Mouse (Mus musculus) embryonic facial prominence, embryonic 13.5 days (tissue): ENCODE measurements at regions not wholly inside any gene's neighbourhood (a gene's known extent, or its start where the extent isn't known, plus 50 kb on each side); places are given as distances from the start of the nearest gene placed in this dataset.
"Not testable (repeated sequence)": the region's sequence is repeated elsewhere in the genome, so short reads cannot be mapped to it uniquely, and the experiment has no call there.

Source experiments
- ATAC-seq: fragments of 200-750 bp; cut with Nextera tagmentation; 2 replicates; pipeline ENCODE4 v1.8.0; 2017; ENCODE audit warnings: low read depth; ENCODE audit not compliant: insufficient number of reproducible peaks, insufficient read depth, low FRiP score, low TSS enrichment
- H3K27ac ChIP-seq: fragments of 300-500 bp; sonication (generic); 2 replicates; pipeline ENCODE4 v1.5.1; 2015; ENCODE audit warnings: moderate library complexity, mild to moderate bottlenecking, inconsistent platforms
- H3K27me3 ChIP-seq: fragments of 300-500 bp; sonication (generic); 2 replicates; pipeline ENCODE4 v1.6.1; 2015; ENCODE audit warnings: mild to moderate bottlenecking, inconsistent platforms
- H3K36me3 ChIP-seq: fragments of 300-500 bp; sonication (generic); 2 replicates; pipeline ENCODE4 v1.6.1; 2015; ENCODE audit warnings: mild to moderate bottlenecking, inconsistent platforms
- H3K4me1 ChIP-seq: fragments of 300-500 bp; sonication (generic); 2 replicates; pipeline ENCODE4 v1.6.1; 2015; ENCODE audit warnings: inconsistent platforms
- H3K4me2 ChIP-seq: fragments of 300-500 bp; sonication (generic); 2 replicates; pipeline ENCODE4 v1.6.1; 2015; ENCODE audit warnings: moderate library complexity, mild to moderate bottlenecking, inconsistent platforms
- H3K4me3 ChIP-seq: fragments of 300-500 bp; sonication (generic); 2 replicates; pipeline ENCODE4 v1.5.1; 2015; ENCODE audit warnings: mild to moderate bottlenecking, inconsistent platforms
- H3K9ac ChIP-seq: fragments of 300-500 bp; sonication (generic); 2 replicates; pipeline ENCODE4 v1.6.1; 2015; ENCODE audit warnings: mild to moderate bottlenecking, inconsistent platforms
- H3K9me3 ChIP-seq: fragments of 300-500 bp; sonication (generic); 2 replicates; pipeline ENCODE4 v1.6.1; 2016; ENCODE audit warnings: inconsistent platforms
- WGBS: fragments of 180-500 bp; shearing (Covaris S2); methylation state at CpG from one replicate; pipeline ENCODE4 v1.1.7; 2015; ENCODE audit warnings: mixed read lengths; 5-methylcytosine and 5-hydroxymethylcytosine counted together

DNA sequence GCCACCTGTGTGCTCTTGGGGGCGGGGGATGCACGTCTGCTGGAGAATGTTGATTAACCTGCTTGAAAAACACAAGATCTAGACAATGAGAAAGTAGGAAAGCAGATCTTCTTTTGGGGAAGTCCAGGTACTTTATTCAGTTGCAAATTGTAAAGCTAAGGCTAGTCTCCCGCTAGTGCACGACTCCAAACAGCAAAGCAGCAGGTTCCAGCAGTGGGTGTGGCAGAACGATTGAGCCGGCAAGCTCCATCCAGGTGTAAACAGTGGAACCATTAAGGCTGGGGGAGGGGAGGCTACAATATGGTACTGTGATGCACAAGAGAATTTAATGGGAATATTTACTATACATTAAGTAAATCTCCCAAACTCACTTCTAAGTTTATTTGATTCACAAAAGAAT, 448.6 kb upstream of the Cobl start:
- ATAC-seq, H3K36me3 ChIP-seq, H3K27me3 ChIP-seq, H3K9ac ChIP-seq, H3K4me3 ChIP-seq, H3K4me1 ChIP-seq, H3K27ac ChIP-seq, H3K4me2 ChIP-seq, H3K9me3 ChIP-seq: not testable (repeated sequence)
- 34% methylated on average over 6 of the region's 6 CpGs for WGBS

GRCm38 (mm10) chr11:12873712-12874111, 409.0 kb upstream of the Cobl start:
- H3K4me1 ChIP-seq: no peaks in the 10 kb centered on the region
- no peak overlapping the region for H3K27ac ChIP-seq
- no peak overlapping the region for H3K9ac ChIP-seq
- no peak overlapping the region for H3K4me3 ChIP-seq
- ATAC-seq: no peak
- H3K4me2 ChIP-seq: no peak overlapping the region
- H3K36me3 ChIP-seq: no peaks in the 10 kb centered on the region
- WGBS: 75% methylated on average over 1 of the region's 1 CpGs
- H3K27me3 ChIP-seq: no peaks in the 10 kb centered on the region
- no peaks in the 10 kb centered on the region for H3K9me3 ChIP-seq

GRCm38 (mm10) chr11:12872802-12873201, 408.0 kb upstream of the Cobl start:
- Histone ChIP-seq H3K27ac (no peak overlapping the region), H3K4me2 (no peak overlapping the region), H3K4me1 (no peaks in the 10 kb centered on the region), H3K9ac (no peak overlapping the region), H3K9me3 (no peaks in the 10 kb centered on the region), H3K36me3 (no peaks in the 10 kb centered on the region), H3K27me3 (no peaks in the 10 kb centered on the region), H3K4me3 (no peak overlapping the region)
- WGBS: 83% methylated on average over 2 of the region's 2 CpGs
- no peak for ATAC-seq

- Histone ChIP-seq H3K9ac (no peak overlapping the region), H3K36me3 (no peaks in the 10 kb centered on the region), H3K9me3 (no peaks in the 10 kb centered on the region), H3K4me3 (no peak overlapping the region), H3K4me2 (no peak overlapping the region), H3K4me1 (no peaks in the 10 kb centered on the region), H3K27me3 (no peaks in the 10 kb centered on the region), H3K27ac (no peak overlapping the region)
- no peak for ATAC-seq
- WGBS: 39% methylated on average over 1 of the region's 1 CpGs
These were observed 407.6 kb upstream of the Cobl start for GRCm38 (mm10) chr11:12872399-12872798.

- Histone ChIP-seq H3K4me1 (no peaks in the 10 kb centered on the region), H3K27me3 (no peaks in the 10 kb centered on the region), H3K4me3 (no peak overlapping the region), H3K9me3 (no peaks in the 10 kb centered on the region), H3K9ac (no peak overlapping the region), H3K27ac (no peak overlapping the region), H3K36me3 (no peaks in the 10 kb centered on the region), H3K4me2 (no peak overlapping the region)
- no peak for ATAC-seq
These were observed 402.8 kb upstream of the Cobl start for GRCm38 (mm10) chr11:12867541-12867940.

DNA sequence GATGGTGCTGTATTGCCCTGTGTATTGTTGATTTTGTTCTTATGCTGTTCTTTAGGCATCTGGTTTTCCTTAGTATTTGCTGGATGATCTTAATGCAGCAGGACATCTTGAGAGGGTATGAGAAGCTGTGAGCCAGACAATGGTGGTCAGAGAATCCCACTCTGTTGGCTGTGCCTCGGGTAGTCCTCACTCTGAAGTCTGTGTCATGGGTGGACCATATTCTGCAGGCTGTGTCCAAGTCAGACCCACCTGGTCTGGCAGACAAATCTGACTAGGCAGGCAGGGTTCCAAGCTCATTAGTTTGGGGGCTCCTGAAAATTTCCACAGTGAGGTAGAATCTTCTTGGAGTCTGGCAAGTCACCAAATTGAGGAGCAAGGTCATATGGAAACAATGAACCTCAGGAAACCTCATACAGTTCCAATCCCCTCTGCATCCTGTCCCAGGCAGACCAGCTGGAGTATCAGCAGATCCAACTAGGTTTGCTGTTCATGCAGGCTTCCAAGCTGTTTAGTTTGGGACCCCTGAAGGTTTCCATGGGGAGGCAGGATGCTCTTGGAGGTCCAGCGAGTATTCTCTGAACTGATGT, 400.4 kb upstream of the Cobl start:
- ATAC-seq: no peak
- no peaks in the 10 kb centered on the region for H3K36me3 ChIP-seq
- no peak overlapping the region for H3K27ac ChIP-seq
- H3K4me1 ChIP-seq: no peaks in the 10 kb centered on the region
- no peak overlapping the region for H3K4me2 ChIP-seq
- H3K27me3 ChIP-seq: no peaks in the 10 kb centered on the region
- 47% methylated on average over 2 of the region's 2 CpGs for WGBS
- no peaks in the 10 kb centered on the region for H3K9me3 ChIP-seq
- no peak overlapping the region for H3K9ac ChIP-seq
- no peak overlapping the region for H3K4me3 ChIP-seq

DNA sequence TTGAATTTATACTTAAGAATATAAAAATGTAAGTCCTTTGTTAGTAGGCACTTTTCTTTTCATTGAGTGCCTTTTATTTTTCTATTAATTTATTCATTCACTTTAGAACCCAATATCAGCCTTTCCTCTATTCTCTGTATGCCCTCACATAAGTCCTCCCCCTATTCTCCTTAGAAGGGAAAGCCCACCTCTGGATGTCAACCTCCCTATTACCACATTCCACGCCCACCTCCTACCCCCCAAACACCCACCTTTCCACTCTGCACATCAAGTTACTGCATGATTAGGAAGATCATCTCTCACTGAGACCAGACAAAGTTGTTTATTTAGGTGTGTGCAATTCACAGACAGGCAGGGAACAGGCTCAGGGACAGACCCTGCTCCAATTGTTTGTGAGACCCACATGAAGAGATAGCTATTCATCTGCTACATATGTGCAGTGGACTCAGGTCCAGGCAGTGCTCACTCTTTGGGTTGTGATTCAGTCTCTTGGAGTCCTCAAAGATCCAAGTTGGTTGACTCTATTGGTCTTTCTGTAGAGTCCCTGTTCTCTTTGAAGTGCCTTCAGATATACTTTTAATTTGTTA, 394.7 kb upstream of the Cobl start:
- no peak overlapping the region for H3K4me2 ChIP-seq
- ATAC-seq: peak; percentile 44; the same call in 1 of the 2 replicates
- 80% methylated on average over 1 of the region's 1 CpGs for WGBS

DNA sequence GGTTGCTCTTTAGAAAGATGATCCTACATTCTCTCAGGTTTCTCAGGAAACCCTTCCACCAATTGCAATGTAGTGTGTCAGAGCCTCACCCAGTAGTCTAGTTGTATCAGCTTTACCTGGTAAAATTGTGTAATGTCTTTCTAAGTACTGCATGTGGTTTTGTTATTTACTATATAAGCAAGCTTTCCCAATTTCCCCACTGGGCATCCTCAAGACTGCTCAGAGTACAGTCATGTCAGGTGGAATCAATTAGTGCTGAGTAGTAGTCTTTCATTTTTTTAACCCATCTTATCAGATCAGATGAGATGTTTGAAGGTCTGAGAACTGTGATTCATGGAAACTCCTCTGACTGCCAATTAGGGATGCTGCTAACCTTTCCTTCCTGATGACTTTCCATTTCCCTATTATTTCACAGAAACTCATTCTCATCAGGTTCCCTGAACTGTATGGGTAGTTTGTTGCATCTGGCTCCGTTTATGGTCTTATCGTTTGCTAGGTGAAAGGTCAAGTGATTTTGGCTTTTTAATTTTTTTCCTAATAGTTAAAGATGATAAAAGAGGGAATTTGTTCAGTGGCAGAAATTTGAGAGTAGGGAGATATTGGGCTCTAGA, 393.6 kb upstream of the Cobl start:
- Histone ChIP-seq H3K4me3 (no peak overlapping the region), H3K4me1 (no peaks in the 10 kb centered on the region), H3K27ac (no peak overlapping the region), H3K36me3 (no peaks in the 10 kb centered on the region), H3K27me3 (no peaks in the 10 kb centered on the region), H3K9ac (no peak overlapping the region), H3K9me3 (no peaks in the 10 kb centered on the region), H3K4me2 (no peak overlapping the region)
- WGBS: 56% methylated on average over 2 of the region's 2 CpGs
- peak; percentile 48; the same call in 1 of the 2 replicates for ATAC-seq

More for the DNA sequence above, 394.7 kb upstream of the Cobl start:
- Histone ChIP-seq H3K27ac (no peak overlapping the region), H3K4me3 (no peak overlapping the region), H3K9me3 (no peaks in the 10 kb centered on the region), H3K4me1 (no peaks in the 10 kb centered on the region), H3K9ac (no peak overlapping the region), H3K27me3 (no peaks in the 10 kb centered on the region), H3K36me3 (no peaks in the 10 kb centered on the region)

- H3K9me3 ChIP-seq: no peaks in the 10 kb centered on the region
- H3K36me3 ChIP-seq: no peaks in the 10 kb centered on the region
- no peaks in the 10 kb centered on the region for H3K4me1 ChIP-seq
- H3K27me3 ChIP-seq: no peaks in the 10 kb centered on the region
- no peak overlapping the region for H3K9ac ChIP-seq
- no peak overlapping the region for H3K4me3 ChIP-seq
- ATAC-seq: peak; percentile 44; the same call in 1 of the 2 replicates
- no peak overlapping the region for H3K4me2 ChIP-seq
- WGBS: 79% methylated on average over 6 of the region's 6 CpGs
- H3K27ac ChIP-seq: no peak overlapping the region
These were observed 392.8 kb upstream of the Cobl start for GRCm38 (mm10) chr11:12857358-12858199.

DNA sequence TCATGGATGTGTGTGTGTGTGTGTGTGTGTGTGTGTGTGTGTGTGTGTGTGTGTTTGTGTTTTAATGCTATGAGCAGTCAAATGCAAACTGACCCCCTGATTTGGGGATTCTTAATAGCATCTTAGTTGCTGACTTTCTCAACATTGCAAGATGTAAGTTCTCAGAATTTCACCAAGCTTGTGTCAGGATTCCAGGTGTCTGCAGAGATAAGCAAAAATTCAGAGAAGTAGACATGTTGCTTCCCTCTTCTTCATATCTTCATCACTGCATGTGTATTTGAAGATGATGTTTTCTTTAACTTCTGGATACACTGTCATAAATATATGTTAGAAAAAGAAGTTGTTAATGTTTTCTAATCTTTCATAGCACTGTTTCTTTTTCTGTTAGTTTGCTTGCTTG, 383.0 kb upstream of the Cobl start:
- H3K4me1 ChIP-seq: no peaks in the 10 kb centered on the region
- no peaks in the 10 kb centered on the region for H3K27me3 ChIP-seq
- no peak overlapping the region for H3K4me3 ChIP-seq
- H3K36me3 ChIP-seq: no peaks in the 10 kb centered on the region
- no peak overlapping the region for H3K9ac ChIP-seq
- ATAC-seq: no peak
- H3K4me2 ChIP-seq: no peak overlapping the region
- H3K9me3 ChIP-seq: no peaks in the 10 kb centered on the region
- H3K27ac ChIP-seq: no peak overlapping the region

- Histone ChIP-seq H3K4me1 (no peaks in the 10 kb centered on the region), H3K27me3 (no peaks in the 10 kb centered on the region), H3K4me2 (no peak overlapping the region), H3K9me3 (no peaks in the 10 kb centered on the region), H3K4me3 (no peak overlapping the region), H3K9ac (no peak overlapping the region), H3K27ac (no peak overlapping the region), H3K36me3 (no peaks in the 10 kb centered on the region)
- ATAC-seq: no peak
These were observed 379.1 kb upstream of the Cobl start for GRCm38 (mm10) chr11:12843631-12844423.
